Mouse (Mus musculus) adrenal gland (tissue): ENCODE results near the gene Ccdc138.
"Not testable (repeated sequence)": the region's sequence is repeated elsewhere in the genome, so short reads cannot be mapped to it uniquely, and the experiment has no call there.

ENCODE experiments used
- intact Hi-C: fragments of 180-260 bp; cut with DNase I; formaldehyde crosslinking; loops from one replicate; pipeline ENCODE4 v1.15.1; 2025
- long read RNA-seq, 2 experiments: library from polyadenylated mRNA; unstranded; transcript quantifications; one replicate each; pipeline ENCODE4 v2.0.0; 2020; ENCODE audit warnings: borderline replicate concordance in 1 of 2; ENCODE audit not compliant: insufficient replicate concordance in 1 of 2

Gene Ccdc138
- long read RNA-seq, experiment 1, partial matches to known transcripts = 2 of 5 reads
- long read RNA-seq, experiment 1, other reads (novel, unspliced or antisense) = 3 of 5 reads
- long read RNA-seq, experiment 2, partial matches to known transcripts = 0 of 2 reads
- long read RNA-seq, experiment 2, other reads (novel, unspliced or antisense) = 2 of 2 reads

GRCm38 (mm10) chr10:58497320-58498284, at the start of gene Ccdc138:
Ccdc138 (plus strand) TSS chr10:58497948.
- intact Hi-C loops = no loop called here

- intact Hi-C loops = no loop called here
Measured at GRCm38 (mm10) chr10:58451575-58451974, 46.2 kb upstream of the Ccdc138 start.

- intact Hi-C loops = no loop called here
Measured at GRCm38 (mm10) chr10:58452185-58452584, 45.6 kb upstream of the Ccdc138 start.

GRCm38 (mm10) chr10:58459896-58460295, 37.9 kb upstream of the Ccdc138 start:
- intact Hi-C loops = loop anchor here (5.0 kb wide), 2 partner anchors 32 to 188 kb away; no protein-coding TSS in a partner anchor

GRCm38 (mm10) chr10:58477086-58477755, 20.5 kb upstream of the Ccdc138 start:
- intact Hi-C loops = no loop called here

- intact Hi-C loops = no loop called here
Measured at GRCm38 (mm10) chr10:58478071-58478578, 19.6 kb upstream of the Ccdc138 start.

- intact Hi-C loops = loop anchor here (5.0 kb wide), 1 partner anchor 193 kb away; no protein-coding TSS in a partner anchor
Measured at GRCm38 (mm10) chr10:58479954-58480490, 17.7 kb upstream of the Ccdc138 start.

GRCm38 (mm10) chr10:58491031-58491430, 6.7 kb upstream of the Ccdc138 start:
- intact Hi-C loops = loop anchor here (5.0 kb wide), 1 partner anchor 34 kb away; no protein-coding TSS in a partner anchor

GRCm38 (mm10) chr10:58495637-58496036, 2.1 kb upstream of the Ccdc138 start:
- intact Hi-C loops = no loop called here

GRCm38 (mm10) chr10:58496732-58497131, 1.0 kb upstream of the Ccdc138 start:
- intact Hi-C loops = no loop called here

GRCm38 (mm10) chr10:58498516-58498915, 768 bp downstream of the Ccdc138 start:
- intact Hi-C loops = no loop called here

- intact Hi-C loops = no loop called here
Measured at GRCm38 (mm10) chr10:58529358-58529757, 31.6 kb downstream of the Ccdc138 start.

- intact Hi-C loops = no loop called here
Measured at GRCm38 (mm10) chr10:58530896-58531790, 33.4 kb downstream of the Ccdc138 start.

- intact Hi-C loops = no loop called here
Measured at GRCm38 (mm10) chr10:58532177-58532576, 34.4 kb downstream of the Ccdc138 start.

- intact Hi-C loops = not testable (repeated sequence)
Measured at GRCm38 (mm10) chr10:58536276-58536675, 38.5 kb downstream of the Ccdc138 start.

- intact Hi-C loops = no loop called here
Measured at GRCm38 (mm10) chr10:58540613-58541012, 42.9 kb downstream of the Ccdc138 start.

- intact Hi-C loops = no loop called here
Measured at GRCm38 (mm10) chr10:58548739-58549138, 51.0 kb downstream of the Ccdc138 start.

GRCm38 (mm10) chr10:58554693-58555387, 57.1 kb downstream of the Ccdc138 start:
- intact Hi-C loops = no loop called here

GRCm38 (mm10) chr10:58559098-58559497, 61.4 kb downstream of the Ccdc138 start:
- intact Hi-C loops = no loop called here
